Mouse (Mus musculus) CH12F3 (cell line): ENCODE measurements around the gene Col6a6.
"Not testable (repeated sequence)": the region's sequence is repeated elsewhere in the genome, so short reads cannot be mapped to it uniquely, and the experiment has no call there.

ENCODE experiments used
- in situ Hi-C: fragments of 300-500 bp; cut with MboI; formaldehyde crosslinking; loops from 2 replicates; pipeline ENCODE4 v1.14.3; 2020; ENCODE audit warnings: low sequenced_read_pairs

The Col6a6 gene

DNA sequence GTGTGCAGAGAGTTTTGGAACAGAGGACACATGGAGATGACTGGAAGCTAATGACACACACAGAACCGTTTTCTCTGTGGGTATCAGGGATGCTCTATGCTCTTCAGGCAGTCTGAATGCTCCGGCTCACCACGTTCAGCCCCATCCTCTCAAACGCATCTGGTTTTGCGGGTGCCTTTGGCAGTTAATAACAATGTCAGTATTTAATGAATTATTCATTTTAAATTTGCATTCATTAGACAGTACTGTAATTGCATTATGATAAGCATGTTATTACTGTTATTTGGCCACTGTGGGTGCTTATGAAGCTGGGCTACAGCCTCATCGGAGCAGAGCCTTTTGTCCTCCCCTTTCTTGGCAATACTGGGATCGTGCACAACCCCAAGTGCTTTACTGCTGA lies 146.6 kb downstream of the Col6a6 start:
- in situ Hi-C loops = no loop called here

DNA sequence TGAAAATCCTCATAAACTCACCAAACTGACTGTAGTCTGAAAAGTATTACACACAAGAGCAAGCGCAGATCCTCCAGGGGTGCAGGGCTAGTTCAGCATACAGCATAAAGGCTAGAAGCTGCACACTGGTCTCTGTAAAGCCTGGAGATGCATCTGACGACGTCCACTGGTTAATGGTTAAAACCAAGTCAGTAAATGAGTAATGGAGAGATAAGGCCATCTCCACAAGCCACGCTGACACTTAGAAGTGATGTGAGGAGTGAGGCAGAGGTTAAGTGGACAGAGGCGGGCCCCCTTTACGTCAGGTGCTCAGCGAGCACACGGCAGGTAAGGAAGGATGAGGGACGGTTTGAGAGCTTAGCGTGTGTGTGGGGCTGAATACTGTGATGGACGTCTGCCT lies 152.0 kb downstream of the Col6a6 start:
- in situ Hi-C loops = no loop called here

DNA sequence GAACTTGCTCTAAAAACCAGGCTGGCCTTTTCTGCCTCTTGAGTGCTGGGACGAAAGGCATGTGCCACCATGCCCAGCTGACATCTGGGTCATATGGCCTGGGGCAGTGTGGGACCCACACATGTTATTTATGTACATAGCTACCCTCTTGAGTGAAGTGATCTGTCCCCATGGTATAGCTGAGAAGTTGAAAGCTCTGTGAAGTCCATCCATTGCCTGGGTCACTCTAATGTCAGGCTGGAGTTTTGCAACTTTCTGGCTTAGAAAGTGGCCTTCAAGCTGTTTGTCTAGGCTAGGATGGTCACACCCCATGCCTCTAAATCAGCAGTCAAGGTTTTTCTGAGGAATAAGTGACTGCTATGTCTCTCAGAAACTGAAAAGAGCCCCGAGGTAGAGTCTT lies 155.9 kb downstream of the Col6a6 start:
- in situ Hi-C loops = no loop called here

DNA sequence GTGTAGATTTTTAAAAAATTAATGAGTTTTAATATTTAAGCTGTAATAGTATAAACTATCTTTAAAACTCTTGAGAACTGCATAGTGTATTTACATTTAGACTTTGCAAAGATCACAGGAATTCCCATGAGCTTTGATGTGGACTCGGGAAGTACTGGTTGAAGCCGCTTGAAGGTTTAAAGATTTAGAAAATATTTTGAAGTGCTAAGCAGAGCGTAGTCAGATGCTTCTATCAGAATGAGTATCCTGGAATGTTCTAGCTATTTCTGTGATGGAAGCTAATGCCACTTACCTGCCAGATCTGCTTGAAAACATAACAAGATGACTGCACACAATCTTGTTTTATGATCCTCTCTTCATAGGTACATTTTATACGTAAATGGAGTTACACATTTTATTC lies 157.0 kb downstream of the Col6a6 start:
- in situ Hi-C loops = no loop called here

DNA sequence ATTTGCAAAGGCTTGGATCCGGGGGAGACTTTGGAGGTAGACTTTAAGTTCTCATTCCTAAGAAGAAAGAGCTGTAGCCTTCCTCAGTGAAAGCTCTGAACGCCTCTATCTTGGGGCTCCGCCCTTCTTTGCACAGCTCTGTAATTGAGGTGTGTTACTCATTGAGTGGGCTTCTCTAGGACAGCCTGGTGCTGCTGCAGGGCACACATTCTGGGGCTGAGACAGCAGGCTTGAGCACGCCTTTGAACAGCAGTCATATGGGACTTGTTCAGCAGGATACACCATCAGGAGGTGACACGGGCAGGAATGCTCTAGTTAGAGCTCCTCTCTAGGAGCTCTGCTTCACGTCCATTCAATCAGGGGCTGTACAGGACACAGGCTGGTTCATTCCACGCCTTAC lies 162.7 kb downstream of the Col6a6 start:
- in situ Hi-C loops = no loop called here

DNA sequence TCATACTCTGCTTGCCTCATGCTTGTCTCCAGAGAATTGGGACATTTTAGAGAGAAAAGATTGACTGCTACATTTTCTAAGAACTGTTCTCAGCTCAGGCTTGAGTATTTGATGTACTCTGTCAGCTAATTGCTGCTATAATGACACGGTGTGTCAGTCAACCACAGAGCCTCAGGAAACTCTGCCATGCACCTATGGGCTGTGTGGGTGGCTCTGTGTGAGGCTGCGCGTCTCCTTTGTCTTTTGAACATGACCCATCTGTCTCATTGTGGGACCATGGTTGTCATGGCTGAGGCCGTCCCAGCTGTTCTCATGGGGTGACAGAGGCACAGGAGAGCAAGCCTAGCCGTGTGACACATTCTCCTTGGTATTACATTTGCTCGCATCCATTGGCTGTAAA lies 168.1 kb downstream of the Col6a6 start:
- in situ Hi-C loops = no loop called here

DNA sequence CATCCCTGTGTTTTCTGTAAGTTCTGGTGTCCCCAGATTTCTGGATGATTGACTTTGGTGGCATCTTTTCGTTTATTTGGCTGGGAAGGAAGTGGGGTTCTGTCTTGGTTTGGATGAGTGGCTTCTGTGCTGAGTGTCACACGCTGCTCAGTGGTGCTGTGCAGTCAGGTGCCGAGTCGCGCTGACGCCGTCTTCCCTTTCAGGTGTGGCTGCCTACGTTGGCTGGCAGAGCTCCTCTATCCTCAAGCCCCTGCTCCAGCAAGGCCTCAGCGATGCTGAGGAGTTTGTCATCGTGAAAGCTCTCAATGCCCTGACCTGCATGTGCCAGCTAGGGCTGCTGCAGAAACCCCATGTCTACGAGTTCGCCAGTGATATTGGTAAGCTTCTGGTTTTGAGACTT lies 169.7 kb downstream of the Col6a6 start:
- in situ Hi-C loops = no loop called here

DNA sequence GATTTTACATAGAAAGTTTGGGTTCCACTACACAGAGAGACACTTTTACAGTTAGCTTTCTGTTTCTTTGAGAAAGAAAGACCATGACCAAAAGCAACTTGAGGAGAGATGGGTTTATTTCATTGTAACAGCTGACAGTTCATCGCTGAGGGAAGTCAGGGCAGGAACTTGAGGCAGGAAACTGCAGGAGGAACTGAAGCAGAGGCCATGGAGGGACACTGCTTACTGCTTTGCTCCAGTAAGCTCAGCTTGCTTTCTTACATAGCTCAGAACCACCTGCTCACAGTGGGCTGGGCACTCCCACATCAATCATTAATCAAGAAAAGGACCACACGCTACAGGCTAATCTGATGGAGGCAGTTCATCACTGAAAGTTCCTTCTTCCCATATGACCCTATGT lies 171.8 kb downstream of the Col6a6 start:
- in situ Hi-C loops = no loop called here

DNA sequence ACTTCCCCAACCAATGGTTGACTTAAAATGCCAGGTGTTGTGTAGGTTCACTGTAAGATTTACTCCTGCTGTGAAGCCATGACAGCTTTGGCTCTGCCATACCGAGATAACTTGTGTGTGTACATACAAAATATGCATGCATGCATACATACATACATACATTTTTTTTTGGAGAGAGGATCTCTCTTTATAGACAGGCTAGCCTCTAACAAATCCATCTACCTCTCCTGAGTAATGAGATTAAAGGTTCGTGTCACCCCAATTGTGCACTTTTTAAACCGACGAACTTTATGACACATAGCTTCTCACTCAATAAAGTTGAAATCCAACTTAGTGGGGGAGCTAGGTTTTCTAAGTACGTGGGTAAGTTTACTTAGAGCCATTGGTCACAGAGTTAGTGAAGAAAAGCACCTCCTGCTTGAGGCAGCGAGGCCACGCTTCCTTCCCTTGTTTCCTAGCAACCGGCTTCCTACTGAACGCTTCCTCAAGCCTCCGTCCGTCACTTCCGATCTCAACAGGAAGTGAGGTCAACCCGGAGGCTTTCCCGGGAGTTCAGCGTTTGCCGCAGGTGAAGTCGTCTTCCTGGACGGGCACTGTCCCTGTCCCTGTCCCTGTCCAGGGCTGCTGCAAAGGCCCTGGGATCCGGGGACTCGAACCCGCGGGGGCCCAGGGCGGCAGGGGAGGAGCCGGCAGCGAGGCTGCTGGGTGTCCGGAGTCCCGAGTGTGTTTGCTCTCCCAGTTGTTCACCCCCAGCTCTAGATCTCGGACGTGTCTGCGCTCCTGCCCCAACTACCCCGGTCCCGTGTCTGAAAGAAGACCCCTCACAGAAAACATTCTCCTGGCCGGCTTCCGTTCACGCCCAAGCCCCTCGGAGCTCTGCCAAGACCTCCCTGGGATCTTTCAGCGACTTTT lies 185.2 kb downstream of the Col6a6 start, which contains the start of gene Pik3r4:
Pik3r4 (plus strand) TSS at position 519 of the 912 bp plus-strand sequence.
- in situ Hi-C loops = no loop called here

DNA sequence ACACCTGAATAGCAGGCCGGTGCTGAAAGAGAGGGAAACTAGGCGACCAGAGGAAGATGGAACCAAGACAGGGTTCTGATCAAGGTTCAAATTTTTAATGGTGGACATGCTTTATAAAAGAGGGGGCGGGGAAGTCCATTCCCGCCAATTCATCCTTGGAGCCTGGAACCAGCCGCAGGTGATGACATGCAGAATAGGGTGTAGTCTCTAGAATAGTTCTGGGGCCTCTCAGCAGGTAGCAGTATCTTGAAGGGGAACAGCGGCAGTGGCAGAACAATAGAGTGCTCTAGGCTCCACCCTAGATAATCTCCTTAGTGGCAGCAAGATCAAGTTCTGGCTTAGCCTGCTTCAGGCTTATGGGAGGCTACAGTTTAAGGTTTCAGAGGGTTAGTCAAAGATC lies 186.6 kb downstream of the Col6a6 start:
- in situ Hi-C loops = not testable (repeated sequence)
